Mouse (Mus musculus): Measurements from ENCODE around the gene Shisa6. TPM values are rescaled to one million over a fixed set of nuclear protein-coding genes. Genes with fewer than 3 reads are reported as not detected.

The Shisa6 gene
- polyA plus RNA-seq, 1 experiment, result not detected

DNA sequence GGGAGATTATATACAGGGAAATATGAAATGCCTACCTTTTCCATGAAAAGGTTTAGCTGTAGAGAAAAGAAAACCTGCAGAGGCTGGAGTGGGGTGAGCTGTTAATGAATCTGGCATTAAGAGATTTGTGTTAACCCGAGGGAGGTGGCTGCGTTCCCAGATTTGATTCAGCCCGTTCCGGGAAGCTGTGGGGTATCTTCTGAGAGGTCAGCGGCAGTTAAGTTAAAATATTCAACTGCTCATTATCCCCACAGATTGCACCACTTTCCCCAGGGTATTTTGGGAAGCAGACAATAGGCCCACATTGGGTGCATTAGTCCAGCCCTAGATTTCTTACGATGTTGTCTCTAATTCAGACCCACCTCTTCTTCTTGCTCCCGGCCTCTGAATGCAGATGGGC, 213.0 kb downstream of the Shisa6 start:
- Histone ChIP-seq H3K4me1 (ENCODE audit: control insufficient read depth, insufficient read depth, insufficient read length, low read length) (no peaks in the 10 kb centered on the region), H3K27ac (ENCODE audit: insufficient read depth, low read depth, low read length) (no peak overlapping the region), H3K36me3 (ENCODE audit: control insufficient read depth, insufficient read depth, low read length) (no peaks in the 10 kb centered on the region), H3K27me3 (ENCODE audit: control insufficient read depth, insufficient read depth, low read length) (no peaks in the 10 kb centered on the region), H3K4me3 (ENCODE audit: low read depth, low read length) (no peak overlapping the region)
- 91% methylated on average over 7 of the region's 7 CpGs for WGBS
- TF ChIP-seq POLR2A (IDR thresholded peaks at IDR 0.05; ENCODE audit: low read depth, low read length) (no peak), CTCF (IDR thresholded peaks at IDR 0.05; ENCODE audit: extremely low read depth, insufficient read length, insufficient replicate concordance, low read depth, low read length) (no peak)

- TF ChIP-seq POLR2A (IDR thresholded peaks at IDR 0.05; ENCODE audit: low read depth, low read length), result no peak
- TF ChIP-seq CTCF (IDR thresholded peaks at IDR 0.05; ENCODE audit: extremely low read depth, insufficient read length, insufficient replicate concordance, low read depth, low read length), result no peak
- H3K36me3 ChIP-seq (ENCODE audit: control insufficient read depth, insufficient read depth, low read length), result no peaks in the 10 kb centered on the region
Observed at GRCm38 (mm10) chr11:66304396-66304795, 221.4 kb downstream of the Shisa6 start.

DNA sequence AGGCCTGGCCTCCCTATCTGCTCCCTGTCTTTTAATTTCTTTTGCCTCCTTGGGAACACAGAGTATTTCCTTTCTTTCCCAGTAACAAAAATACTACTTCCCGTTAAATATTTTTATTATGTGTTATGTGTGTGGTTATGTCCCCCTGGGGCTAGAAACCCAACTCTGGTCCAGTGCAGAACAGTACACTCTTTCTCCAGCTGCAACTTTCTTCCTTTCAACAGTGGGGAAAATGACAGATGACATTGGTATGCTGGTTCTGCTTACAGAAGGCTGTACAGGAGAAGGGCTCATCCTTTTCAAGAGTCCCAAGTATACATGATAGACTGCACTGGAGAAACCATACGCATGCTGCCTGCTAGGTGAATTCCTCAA, 251.1 kb downstream of the Shisa6 start:
- TF ChIP-seq POLR2A (IDR thresholded peaks at IDR 0.05; ENCODE audit: low read depth, low read length) (no peak), CTCF (IDR thresholded peaks at IDR 0.05; ENCODE audit: extremely low read depth, insufficient read length, insufficient replicate concordance, low read depth, low read length) (no peak)
- 81% methylated on average over 2 of the region's 2 CpGs for WGBS
- Histone ChIP-seq H3K4me1 (ENCODE audit: control insufficient read depth, insufficient read depth, insufficient read length, low read length) (no peaks in the 10 kb centered on the region), H3K36me3 (ENCODE audit: control insufficient read depth, insufficient read depth, low read length) (no peaks in the 10 kb centered on the region), H3K27ac (ENCODE audit: insufficient read depth, low read depth, low read length) (no peak overlapping the region), H3K4me3 (ENCODE audit: low read depth, low read length) (no peak overlapping the region), H3K27me3 (ENCODE audit: control insufficient read depth, insufficient read depth, low read length) (no peaks in the 10 kb centered on the region)

More at GRCm38 (mm10) chr11:66304396-66304795, 221.4 kb downstream of the Shisa6 start:
- H3K4me1 ChIP-seq (ENCODE audit: control insufficient read depth, insufficient read depth, insufficient read length, low read length), result no peaks in the 10 kb centered on the region
- no peak overlapping the region for H3K27ac ChIP-seq (ENCODE audit: insufficient read depth, low read depth, low read length)
- 74% methylated on average over 1 of the region's 1 CpGs for WGBS
- H3K27me3 ChIP-seq (ENCODE audit: control insufficient read depth, insufficient read depth, low read length), result no peaks in the 10 kb centered on the region
- H3K4me3 ChIP-seq (ENCODE audit: low read depth, low read length), result no peak overlapping the region

GRCm38 (mm10) chr11:66273904-66274706, 251.7 kb downstream of the Shisa6 start:
- Histone ChIP-seq H3K4me1 (ENCODE audit: control insufficient read depth, insufficient read depth, insufficient read length, low read length) (no peaks in the 10 kb centered on the region), H3K27me3 (ENCODE audit: control insufficient read depth, insufficient read depth, low read length) (no peaks in the 10 kb centered on the region), H3K4me3 (ENCODE audit: low read depth, low read length) (no peak overlapping the region), H3K36me3 (ENCODE audit: control insufficient read depth, insufficient read depth, low read length) (no peaks in the 10 kb centered on the region), H3K27ac (ENCODE audit: insufficient read depth, low read depth, low read length) (no peak overlapping the region)
- TF ChIP-seq CTCF (IDR thresholded peaks at IDR 0.05; ENCODE audit: extremely low read depth, insufficient read length, insufficient replicate concordance, low read depth, low read length) (no peak), POLR2A (IDR thresholded peaks at IDR 0.05; ENCODE audit: low read depth, low read length) (no peak)
- WGBS, result 59% methylated on average over 8 of the region's 8 CpGs

DNA sequence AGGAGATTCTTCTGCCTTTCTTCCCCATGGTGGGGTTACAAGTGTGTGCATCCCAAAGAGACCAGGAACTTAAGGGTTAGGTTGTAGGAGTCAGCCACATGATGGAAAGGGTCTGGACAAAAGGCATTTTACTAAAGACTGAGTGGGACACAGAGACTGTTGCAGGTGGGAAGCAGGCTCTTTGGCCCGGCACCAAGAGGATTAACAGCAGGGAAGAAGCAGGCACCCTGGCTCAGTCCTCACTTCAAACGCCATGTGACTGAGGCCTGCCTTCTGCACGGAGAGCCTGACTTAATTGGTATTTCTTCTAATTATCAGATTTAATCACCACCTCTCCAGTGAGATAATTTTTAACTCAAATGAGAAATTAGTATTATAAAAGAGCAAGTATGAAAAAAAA, 258.7 kb downstream of the Shisa6 start:
- no peaks in the 10 kb centered on the region for H3K27me3 ChIP-seq (ENCODE audit: control insufficient read depth, insufficient read depth, low read length)
- 55% methylated on average over 3 of the region's 3 CpGs for WGBS
- no peaks in the 10 kb centered on the region for H3K36me3 ChIP-seq (ENCODE audit: control insufficient read depth, insufficient read depth, low read length)
- H3K27ac ChIP-seq (ENCODE audit: insufficient read depth, low read depth, low read length), result no peak overlapping the region
- no peaks in the 10 kb centered on the region for H3K4me1 ChIP-seq (ENCODE audit: control insufficient read depth, insufficient read depth, insufficient read length, low read length)
- no peak overlapping the region for H3K4me3 ChIP-seq (ENCODE audit: low read depth, low read length)
- TF ChIP-seq POLR2A (IDR thresholded peaks at IDR 0.05; ENCODE audit: low read depth, low read length) (no peak), CTCF (IDR thresholded peaks at IDR 0.05; ENCODE audit: extremely low read depth, insufficient read length, insufficient replicate concordance, low read depth, low read length) (no peak)

- Histone ChIP-seq H3K27me3 (ENCODE audit: control insufficient read depth, insufficient read depth, low read length) (no peaks in the 10 kb centered on the region), H3K4me3 (ENCODE audit: low read depth, low read length) (no peak overlapping the region)
- WGBS, result 61% methylated on average over 1 of the region's 1 CpGs
Observed at GRCm38 (mm10) chr11:66265336-66265990, 260.3 kb downstream of the Shisa6 start.

DNA sequence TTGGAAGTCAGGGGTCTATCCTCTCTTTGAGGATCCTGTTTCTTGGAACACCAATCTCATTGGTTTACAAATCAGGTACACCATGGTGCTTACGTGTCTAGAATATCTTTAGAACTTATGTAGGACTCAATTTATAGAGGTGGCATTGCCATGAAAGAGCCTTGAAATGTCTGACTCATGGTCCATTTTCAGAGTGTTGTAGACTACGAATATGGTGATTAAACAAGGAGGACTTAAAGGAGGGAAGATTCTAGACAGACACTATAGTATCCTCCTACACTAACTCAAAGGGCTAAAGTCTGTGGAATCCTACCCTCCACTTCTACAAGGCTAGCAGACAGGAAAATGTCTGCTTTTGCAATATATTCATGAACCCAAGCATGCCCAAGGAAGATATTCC, 265.6 kb downstream of the Shisa6 start:
- 69% methylated on average over 2 of the region's 2 CpGs for WGBS
- no peak overlapping the region for H3K27ac ChIP-seq (ENCODE audit: insufficient read depth, low read depth, low read length)
- TF ChIP-seq POLR2A (IDR thresholded peaks at IDR 0.05; ENCODE audit: low read depth, low read length), result no peak
- no peak for TF ChIP-seq CTCF (IDR thresholded peaks at IDR 0.05; ENCODE audit: extremely low read depth, insufficient read length, insufficient replicate concordance, low read depth, low read length)
- H3K4me1 ChIP-seq (ENCODE audit: control insufficient read depth, insufficient read depth, insufficient read length, low read length), result no peaks in the 10 kb centered on the region
- no peaks in the 10 kb centered on the region for H3K36me3 ChIP-seq (ENCODE audit: control insufficient read depth, insufficient read depth, low read length)
- no peak overlapping the region for H3K4me3 ChIP-seq (ENCODE audit: low read depth, low read length)
- H3K27me3 ChIP-seq (ENCODE audit: control insufficient read depth, insufficient read depth, low read length), result no peaks in the 10 kb centered on the region

More at GRCm38 (mm10) chr11:66265336-66265990, 260.3 kb downstream of the Shisa6 start:
- no peak overlapping the region for H3K27ac ChIP-seq (ENCODE audit: insufficient read depth, low read depth, low read length)
- H3K4me1 ChIP-seq (ENCODE audit: control insufficient read depth, insufficient read depth, insufficient read length, low read length), result no peaks in the 10 kb centered on the region
- H3K36me3 ChIP-seq (ENCODE audit: control insufficient read depth, insufficient read depth, low read length), result no peaks in the 10 kb centered on the region
- no peak for TF ChIP-seq POLR2A (IDR thresholded peaks at IDR 0.05; ENCODE audit: low read depth, low read length)

Data from small intestine, adult 2 months (tissue).